Mouse (Mus musculus) midbrain, embryonic 15.5 days (tissue): ENCODE measurements around the gene Mgat5. TPM values are rescaled to one million over a fixed set of nuclear protein-coding genes. Genes with fewer than 3 reads are reported as not detected.

Experiments used
- ATAC-seq: fragments of 200-750 bp; cut with Nextera tagmentation; replicated peaks from 2 replicates; pipeline ENCODE4 v1.8.0; 2017; ENCODE audit warnings: moderate TSS enrichment
- H3K27ac ChIP-seq: fragments of 300-500 bp; sonication (generic); 2 replicates; pipeline ENCODE4 v1.5.1; 2015; ENCODE audit warnings: mild to moderate bottlenecking, inconsistent platforms
- H3K27me3 ChIP-seq: fragments of 300-500 bp; sonication (generic); replicated peaks from 2 replicates; pipeline ENCODE4 v1.6.1; 2015; ENCODE audit warnings: inconsistent platforms
- H3K36me3 ChIP-seq: fragments of 300-500 bp; sonication (generic); replicated peaks from 2 replicates; pipeline ENCODE4 v1.6.1; 2015; ENCODE audit warnings: inconsistent platforms
- H3K4me1 ChIP-seq: fragments of 300-500 bp; sonication (generic); 2 replicates; pipeline ENCODE4 v1.6.1; 2015; ENCODE audit warnings: inconsistent platforms
- H3K4me2 ChIP-seq: fragments of 300-500 bp; sonication (generic); 2 replicates; pipeline ENCODE4 v1.6.1; 2015; ENCODE audit warnings: inconsistent platforms, mild to moderate bottlenecking, moderate library complexity
- H3K4me3 ChIP-seq: fragments of 300-500 bp; sonication (generic); 2 replicates; pipeline ENCODE4 v1.5.1; 2015; ENCODE audit warnings: mild to moderate bottlenecking, inconsistent platforms
- H3K9ac ChIP-seq: fragments of 300-500 bp; sonication (generic); 2 replicates; pipeline ENCODE4 v1.6.1; 2015; ENCODE audit warnings: mild to moderate bottlenecking, inconsistent platforms
- H3K9me3 ChIP-seq: fragments of 300-500 bp; sonication (generic); 2 replicates; pipeline ENCODE4 v1.6.1; 2016; ENCODE audit warnings: inconsistent platforms
- WGBS: fragments of 180-500 bp; shearing (Covaris S2); methylation state at CpG from one replicate; pipeline ENCODE4 v1.1.7; 2015; ENCODE audit warnings: mixed read lengths; 5-methylcytosine and 5-hydroxymethylcytosine counted together
- polyA plus RNA-seq: library from polyadenylated mRNA; unstranded; fragments of >200 nt; fragmentation: Nextera tagmentation; extraction: Ambion mirVana; gene quantifications from 2 replicates; pipeline ENCODE4 v1.2.1, GENCODE M21; 2015

Gene Mgat5
- polyA plus RNA-seq, 1 experiment from 2014 or later, result 17.0 TPM

DNA sequence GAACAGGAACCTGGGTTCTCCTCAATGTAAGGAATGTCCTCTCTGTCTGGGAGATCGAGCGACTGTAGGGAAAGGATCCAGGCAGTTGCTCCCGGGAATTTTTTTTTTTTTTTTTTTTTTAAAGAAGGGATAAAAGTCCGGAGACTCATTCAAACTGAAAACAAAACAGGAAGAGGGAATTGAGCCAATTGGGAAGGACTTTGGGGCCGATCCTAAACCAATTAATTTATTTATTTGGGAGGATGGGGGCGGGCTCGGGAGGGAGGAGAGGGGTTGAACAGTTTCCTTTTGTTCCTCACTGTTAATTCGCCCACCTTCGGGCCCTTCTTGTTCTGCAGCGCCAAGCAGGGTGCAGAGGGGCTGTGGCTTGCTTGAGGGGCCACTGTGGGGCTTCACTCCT lies 278.1 kb downstream of the Mgat5 start:
- Histone ChIP-seq H3K4me1 (no peaks in the 10 kb centered on the region), H3K4me3 (no peak overlapping the region), H3K4me2 (no peak overlapping the region), H3K27ac (no peak overlapping the region), H3K27me3 (no peaks in the 10 kb centered on the region), H3K9me3 (no peaks in the 10 kb centered on the region), H3K9ac (no peak overlapping the region), H3K36me3 (no peaks in the 10 kb centered on the region)
- WGBS, result 72% methylated on average over 10 of the region's 10 CpGs
- ATAC-seq, result no peak

DNA sequence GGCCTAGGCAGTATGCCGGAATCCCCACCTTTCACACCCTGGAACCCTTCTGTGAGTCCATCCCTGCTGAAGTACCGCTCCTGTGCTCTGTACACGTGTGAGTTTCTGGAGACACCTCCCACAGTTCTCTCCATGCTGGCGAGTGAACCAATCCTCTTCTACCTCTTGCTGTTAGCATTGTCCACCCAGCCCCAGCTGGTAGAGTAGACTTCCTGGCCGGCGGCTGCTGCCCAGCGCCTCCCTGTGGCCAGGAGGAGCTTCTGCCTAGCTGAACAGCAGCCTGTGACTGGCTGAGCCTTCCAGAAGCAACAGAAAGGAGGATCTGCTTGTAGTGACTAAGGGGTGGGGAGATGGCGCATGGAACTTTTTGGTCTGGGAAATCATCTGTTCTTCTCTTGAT lies 279.4 kb downstream of the Mgat5 start:
- no peaks in the 10 kb centered on the region for H3K4me1 ChIP-seq
- H3K9ac ChIP-seq, result no peak overlapping the region
- WGBS, result 95% methylated on average over 8 of the region's 8 CpGs
- no peak overlapping the region for H3K4me3 ChIP-seq
- H3K36me3 ChIP-seq, result no peaks in the 10 kb centered on the region
- ATAC-seq, result 0 out of 2 replicates have a peak, but pooled peaks have one; percentile 13
- H3K27ac ChIP-seq, result no peak overlapping the region
- no peak overlapping the region for H3K4me2 ChIP-seq
- no peaks in the 10 kb centered on the region for H3K9me3 ChIP-seq
- no peaks in the 10 kb centered on the region for H3K27me3 ChIP-seq

DNA sequence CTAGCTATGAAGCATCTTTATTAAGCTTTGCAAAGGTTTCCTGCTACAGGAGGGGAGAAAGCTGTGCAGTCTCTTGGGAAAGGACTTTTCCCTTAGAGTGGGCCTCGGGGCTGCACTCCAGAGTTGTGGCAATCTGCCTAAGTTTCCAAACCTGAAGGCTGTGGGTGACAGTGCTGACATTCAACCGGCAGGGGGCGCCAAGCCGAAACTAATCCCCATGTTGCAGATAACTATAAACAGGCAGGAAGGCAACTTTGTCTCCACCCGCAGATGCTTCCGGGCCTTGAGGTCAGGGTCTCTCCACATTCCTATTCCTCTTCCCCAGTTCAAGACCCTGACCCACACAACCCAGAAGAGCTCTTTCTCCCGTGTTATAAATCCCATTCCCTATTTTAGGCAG lies 280.0 kb downstream of the Mgat5 start:
- no peaks in the 10 kb centered on the region for H3K36me3 ChIP-seq
- H3K27me3 ChIP-seq, result no peaks in the 10 kb centered on the region
- 47% methylated on average over 7 of the region's 7 CpGs for WGBS
- H3K4me2 ChIP-seq, result no peak overlapping the region
- H3K27ac ChIP-seq, result no peak overlapping the region
- ATAC-seq, result no peak
- no peaks in the 10 kb centered on the region for H3K9me3 ChIP-seq
- H3K4me3 ChIP-seq, result no peak overlapping the region
- no peak overlapping the region for H3K9ac ChIP-seq
- no peaks in the 10 kb centered on the region for H3K4me1 ChIP-seq

DNA sequence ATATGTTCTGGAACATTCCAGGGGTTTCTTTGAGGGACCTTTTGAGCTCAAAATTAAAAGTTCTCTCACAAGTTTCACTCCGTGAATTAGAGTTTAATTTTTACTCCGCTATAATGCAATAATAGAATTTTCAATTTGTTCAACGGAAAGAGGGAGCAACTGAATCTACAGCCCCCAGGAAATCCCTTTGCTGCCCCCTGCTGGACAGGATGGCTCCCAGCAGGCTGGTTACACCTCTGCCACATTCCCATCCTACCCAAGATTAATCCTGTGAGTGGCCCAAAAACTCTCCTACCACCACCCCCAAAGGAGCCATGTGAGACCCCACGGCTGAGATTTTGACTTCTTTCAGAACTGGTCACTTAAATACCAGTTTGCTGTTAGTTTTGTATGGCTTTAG lies 282.3 kb downstream of the Mgat5 start:
- 73% methylated on average over 4 of the region's 4 CpGs for WGBS
- Histone ChIP-seq H3K4me3 (no peak overlapping the region), H3K27me3 (no peaks in the 10 kb centered on the region), H3K27ac (no peak overlapping the region), H3K9me3 (no peaks in the 10 kb centered on the region), H3K9ac (no peak overlapping the region), H3K4me2 (no peak overlapping the region), H3K4me1 (no peaks in the 10 kb centered on the region), H3K36me3 (no peaks in the 10 kb centered on the region)
- ATAC-seq, result no peak

DNA sequence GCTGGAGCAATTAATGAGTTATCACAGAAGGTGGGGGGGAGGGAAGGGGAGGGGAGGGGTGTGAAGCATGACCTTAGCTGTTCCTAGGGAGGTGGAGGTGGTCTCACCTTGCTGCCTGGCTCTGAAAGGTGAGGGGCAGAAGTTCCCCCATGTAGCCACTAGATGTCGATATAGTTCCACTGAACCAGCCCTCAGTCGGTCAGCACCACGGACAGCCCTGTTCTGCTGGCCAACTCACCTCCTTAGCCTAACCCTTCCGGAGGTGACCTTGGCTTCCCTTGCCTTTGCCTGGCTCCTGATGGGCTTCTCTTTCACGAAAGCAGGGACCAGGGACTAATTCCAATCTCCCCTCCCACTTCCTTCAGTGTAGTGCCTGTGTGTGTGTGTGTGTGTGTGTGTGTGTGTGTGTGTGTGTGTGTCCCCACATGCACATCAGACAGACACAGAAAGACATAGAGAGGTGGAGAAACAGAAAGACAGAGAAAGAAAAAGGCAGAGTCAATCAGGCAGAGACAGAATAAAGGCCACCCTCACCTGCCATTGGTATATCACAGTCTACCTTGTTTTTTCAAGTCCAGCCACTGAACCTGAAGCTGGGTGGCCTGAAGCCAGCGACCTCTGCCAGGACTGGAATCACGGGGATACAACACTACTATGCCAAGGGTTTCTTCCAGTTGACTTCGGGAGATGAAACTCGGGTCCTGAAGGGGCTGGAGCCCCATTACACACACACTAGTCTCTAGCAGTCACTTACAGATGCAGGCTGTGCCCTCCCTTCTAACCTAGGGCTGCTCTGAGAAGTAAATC lies 292.1 kb downstream of the Mgat5 start:
- 33% methylated on average over 9 of the region's 9 CpGs for WGBS
- H3K9ac ChIP-seq, result no peak overlapping the region

DNA sequence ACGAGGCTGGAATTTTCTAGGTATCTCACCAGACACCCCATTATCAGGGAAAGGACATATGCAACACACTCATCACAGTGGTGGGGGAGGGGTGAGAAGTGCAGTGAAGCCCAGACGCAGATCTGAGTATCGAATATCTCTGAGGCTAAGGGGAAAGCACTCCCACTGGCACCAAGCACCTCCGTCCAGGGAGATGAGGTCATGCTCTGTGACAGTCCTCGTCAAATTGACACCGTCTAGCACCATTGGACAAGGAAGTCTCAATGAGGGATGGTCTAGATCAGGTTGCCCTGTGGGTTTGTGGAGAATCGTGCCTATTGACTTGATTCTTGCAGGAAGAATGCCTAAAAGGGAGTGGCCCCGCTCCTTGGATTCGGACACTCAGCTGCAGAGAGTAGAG lies 293.9 kb downstream of the Mgat5 start:
- 65% methylated on average over 9 of the region's 9 CpGs for WGBS
- no peaks in the 10 kb centered on the region for H3K27me3 ChIP-seq
- 0 out of 2 replicates have a peak, but pooled peaks cover 5% of the 10 kb centered on the region for H3K36me3 ChIP-seq
- no peak for ATAC-seq
- peaks cover 10% of the 10 kb centered on the region for H3K4me1 ChIP-seq
- no peaks in the 10 kb centered on the region for H3K9me3 ChIP-seq
- no peak overlapping the region for H3K4me2 ChIP-seq
- H3K27ac ChIP-seq, result no peak overlapping the region
- no peak overlapping the region for H3K9ac ChIP-seq
- no peak overlapping the region for H3K4me3 ChIP-seq

More for the DNA sequence above, 292.1 kb downstream of the Mgat5 start:
- 0 out of 2 replicates have a peak, but pooled peaks cover 5% of the 10 kb centered on the region for H3K36me3 ChIP-seq
- peak; percentile 72 for ATAC-seq
- H3K27ac ChIP-seq, result no peak overlapping the region
- peak overlapping the region; percentile 20; the same call in 1 of the 2 replicates for H3K4me2 ChIP-seq
- H3K27me3 ChIP-seq, result no peaks in the 10 kb centered on the region
- H3K4me1 ChIP-seq, result peaks cover 10% of the 10 kb centered on the region
- H3K9me3 ChIP-seq, result no peaks in the 10 kb centered on the region
- no peak overlapping the region for H3K4me3 ChIP-seq

DNA sequence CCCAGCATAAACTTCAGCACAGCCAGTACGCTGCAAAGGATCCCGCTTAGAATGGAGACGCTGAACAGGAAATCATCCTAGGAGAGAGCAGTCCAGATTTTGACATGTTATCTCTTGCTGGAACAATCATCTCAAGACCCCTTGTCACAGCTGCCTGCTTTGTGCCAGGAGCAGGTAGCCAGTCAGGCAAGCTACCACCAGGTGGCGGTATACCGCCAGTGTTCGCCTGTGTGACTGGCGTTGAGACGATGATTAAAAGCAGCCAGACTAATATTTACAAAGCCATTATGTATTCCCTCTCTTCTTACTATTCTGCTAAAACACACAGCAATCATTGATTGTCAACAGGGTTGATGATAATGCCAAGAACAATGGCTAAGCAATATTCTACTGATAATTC lies 295.4 kb downstream of the Mgat5 start:
- H3K36me3 ChIP-seq, result 0 out of 2 replicates have a peak, but pooled peaks cover 2% of the 10 kb centered on the region
- H3K4me2 ChIP-seq, result peak overlapping the region; percentile 1; the same call in 1 of the 2 replicates
- H3K4me1 ChIP-seq, result peaks cover 10% of the 10 kb centered on the region
- 5% methylated on average over 8 of the region's 8 CpGs for WGBS
- H3K9me3 ChIP-seq, result no peaks in the 10 kb centered on the region
- ATAC-seq, result peak; percentile 69
- no peak overlapping the region for H3K4me3 ChIP-seq
- H3K9ac ChIP-seq, result no peak overlapping the region
- peak overlapping the region; percentile 75 for H3K27ac ChIP-seq
- H3K27me3 ChIP-seq, result no peaks in the 10 kb centered on the region

DNA sequence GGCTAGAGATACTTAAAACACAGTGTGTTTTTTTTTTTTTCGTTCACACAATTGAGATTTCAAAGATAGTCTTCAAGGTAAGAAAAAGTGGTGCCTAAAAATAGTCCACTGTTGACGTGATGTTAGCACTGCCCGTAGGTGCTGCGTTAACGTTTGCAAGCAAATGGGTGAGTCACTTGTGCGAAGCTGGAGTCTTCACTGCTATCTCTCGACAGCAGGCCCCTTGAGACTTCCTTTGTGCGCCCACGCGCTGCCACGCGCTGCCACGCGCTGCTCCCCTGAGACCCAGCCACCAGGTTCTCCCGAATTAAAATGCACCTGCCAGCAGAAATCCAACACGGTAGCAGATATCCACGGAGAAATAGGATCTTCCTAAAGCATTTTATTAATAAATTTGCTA lies 295.9 kb downstream of the Mgat5 start:
- Histone ChIP-seq H3K36me3 (no peaks in the 10 kb centered on the region), H3K27me3 (no peaks in the 10 kb centered on the region), H3K4me2 (peak overlapping the region; percentile 1; the same call in 1 of the 2 replicates), H3K9ac (no peak overlapping the region), H3K9me3 (no peaks in the 10 kb centered on the region), H3K4me3 (no peak overlapping the region), H3K4me1 (peaks cover 10% of the 10 kb centered on the region), H3K27ac (peak overlapping the region; percentile 75)
- no peak; the same call in 1 of the 2 replicates for ATAC-seq
- 52% methylated on average over 17 of the region's 17 CpGs for whole genome bisulfite sequencing

DNA sequence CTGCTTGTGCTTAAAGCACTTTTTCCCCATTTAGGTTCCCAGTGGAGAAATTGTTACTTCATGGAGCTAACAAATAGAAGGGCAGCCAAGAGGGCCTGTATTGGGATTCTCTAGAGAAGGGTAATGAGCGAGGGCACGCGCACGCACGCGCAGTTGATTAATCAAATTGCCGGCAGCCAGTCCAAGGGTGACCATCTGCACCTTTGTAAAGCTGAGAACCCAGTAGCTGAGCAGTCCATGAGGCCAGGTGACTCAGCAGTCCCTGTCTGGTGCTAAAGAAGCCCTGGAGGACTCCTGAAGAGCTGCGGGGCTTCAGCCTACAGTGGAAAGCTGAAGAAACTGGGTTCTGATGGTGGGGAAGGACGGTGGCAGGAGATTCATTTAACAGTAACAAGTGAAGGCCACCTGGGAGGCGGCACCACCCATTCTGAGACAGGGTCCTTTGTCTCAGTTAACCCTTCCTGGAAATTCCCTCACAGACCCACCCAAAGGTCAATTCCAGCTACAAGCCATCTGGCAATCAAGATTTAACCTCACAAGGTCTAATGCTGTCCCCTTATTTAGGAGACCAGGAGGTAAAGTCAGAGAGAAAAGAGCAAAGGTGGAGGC lies 302.3 kb downstream of the Mgat5 start:
- H3K27me3 ChIP-seq, result no peaks in the 10 kb centered on the region
- H3K4me1 ChIP-seq, result peaks cover 25% of the 10 kb centered on the region
- no peak for ATAC-seq
- H3K9ac ChIP-seq, result no peak overlapping the region
- H3K9me3 ChIP-seq, result no peaks in the 10 kb centered on the region
- H3K27ac ChIP-seq, result peak overlapping the region; percentile 64
- H3K4me2 ChIP-seq, result no peak overlapping the region
- no peaks in the 10 kb centered on the region for H3K36me3 ChIP-seq
- 45% methylated on average over 10 of the region's 10 CpGs for WGBS
- no peak overlapping the region for H3K4me3 ChIP-seq

DNA sequence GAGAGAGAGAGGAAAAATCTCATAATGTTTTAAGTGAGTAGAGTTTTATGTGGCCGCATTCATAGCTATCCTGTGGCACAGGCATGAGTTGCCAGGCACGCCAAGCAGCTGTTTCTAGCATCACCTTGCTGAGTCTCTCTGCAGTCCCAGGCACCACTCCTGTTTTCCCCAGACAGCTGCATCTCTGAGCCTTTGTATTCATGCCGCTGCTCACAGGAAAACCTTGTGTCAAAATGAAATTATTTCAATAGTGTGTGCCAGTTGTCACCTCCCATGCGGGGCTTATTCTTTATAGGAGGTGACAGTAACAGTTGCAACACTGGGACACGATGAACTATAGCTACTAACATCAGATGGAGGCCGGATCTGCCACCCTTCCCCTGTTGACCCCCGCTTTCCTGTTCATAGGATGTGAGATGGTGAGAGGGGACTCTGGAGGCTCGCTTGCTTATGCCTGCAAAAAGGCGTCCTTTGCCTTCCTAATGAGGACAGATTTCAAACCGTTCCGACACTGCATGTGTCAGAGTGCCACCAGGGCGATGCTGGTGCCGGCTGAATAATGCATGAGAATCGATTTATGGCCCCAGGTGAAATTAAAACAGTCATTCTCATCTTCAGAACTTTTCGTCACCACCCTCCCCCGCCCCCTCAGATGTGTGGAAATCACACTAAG lies 303.4 kb downstream of the Mgat5 start:
- Histone ChIP-seq H3K27me3 (no peaks in the 10 kb centered on the region), H3K4me3 (no peak overlapping the region), H3K4me1 (peaks cover 25% of the 10 kb centered on the region), H3K27ac (peak overlapping the region; percentile 75), H3K9me3 (no peaks in the 10 kb centered on the region), H3K9ac (no peak overlapping the region), H3K36me3 (no peaks in the 10 kb centered on the region), H3K4me2 (peak overlapping the region; percentile 16; the same call in 1 of the 2 replicates)
- 45% methylated on average over 16 of the region's 16 CpGs for WGBS
- peak; percentile 82 for ATAC-seq

DNA sequence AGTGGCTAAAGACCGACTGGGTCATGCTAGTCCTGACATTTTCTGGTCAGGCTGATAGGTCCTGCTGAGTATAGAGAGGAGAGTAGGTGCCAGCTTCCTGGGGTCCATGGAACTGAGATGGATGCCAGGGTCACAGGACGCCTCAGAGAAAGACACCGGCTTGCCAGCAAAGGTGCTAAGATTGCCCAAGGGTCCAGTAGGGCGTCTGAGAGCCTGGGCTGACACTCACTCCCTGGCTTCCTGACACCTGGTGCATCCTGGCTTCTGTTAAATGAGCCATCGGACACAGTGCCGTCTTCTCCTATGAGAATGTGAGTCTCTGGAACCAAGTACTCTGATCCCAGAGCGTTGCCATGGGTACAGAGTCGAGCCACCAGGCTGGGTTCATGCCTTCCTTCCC lies 304.1 kb downstream of the Mgat5 start:
- Histone ChIP-seq H3K9ac (no peak overlapping the region), H3K27ac (peak overlapping the region; percentile 75), H3K4me2 (no peak overlapping the region), H3K27me3 (no peaks in the 10 kb centered on the region), H3K36me3 (no peaks in the 10 kb centered on the region), H3K4me1 (peaks cover 25% of the 10 kb centered on the region), H3K9me3 (no peaks in the 10 kb centered on the region), H3K4me3 (no peak overlapping the region)
- ATAC-seq, result peak; percentile 43
- WGBS, result 62% methylated on average over 8 of the region's 8 CpGs

DNA sequence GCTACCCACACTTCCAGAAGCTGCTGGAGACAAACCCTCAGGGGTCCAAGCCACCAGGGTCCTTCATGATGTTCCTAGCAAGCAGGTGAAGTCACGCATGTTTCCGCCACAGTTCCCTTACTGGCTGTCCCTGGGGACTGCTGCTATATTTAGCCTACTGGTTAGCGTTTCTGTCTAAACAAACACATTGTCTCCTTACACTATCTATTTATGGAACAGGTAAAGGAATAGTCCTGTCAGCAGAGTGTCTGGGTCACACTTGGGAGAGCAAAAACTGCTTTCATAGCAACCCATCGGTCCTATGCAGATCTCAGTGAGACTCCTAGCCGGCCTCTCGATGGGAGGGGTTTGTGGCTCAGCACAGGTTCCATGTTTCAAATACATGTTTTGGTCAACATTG lies 306.5 kb downstream of the Mgat5 start:
- Histone ChIP-seq H3K4me2 (no peak overlapping the region), H3K27ac (no peak overlapping the region), H3K36me3 (no peaks in the 10 kb centered on the region), H3K4me1 (peaks cover 25% of the 10 kb centered on the region), H3K27me3 (no peaks in the 10 kb centered on the region), H3K9me3 (no peaks in the 10 kb centered on the region), H3K4me3 (no peak overlapping the region), H3K9ac (no peak overlapping the region)
- 79% methylated on average over 6 of the region's 6 CpGs for WGBS
- no peak for ATAC-seq
